Mouse (Mus musculus) lung, embryonic 14.5 days (tissue): Measurements from ENCODE around the gene Ripor2. TPM values are rescaled to one million over a fixed set of nuclear protein-coding genes. Genes with fewer than 3 reads are reported as not detected.

Experiments used
- ATAC-seq: fragments of 200-750 bp; cut with Nextera tagmentation; 2 replicates; pipeline ENCODE4 v1.8.0; 2017; ENCODE audit warnings: mild to moderate bottlenecking, moderate TSS enrichment, moderate library complexity; ENCODE audit not compliant: insufficient read depth
- DNase-seq: peaks from one replicate; pipeline ENCODE4 v3.0.0-alpha.2; 2015
- H3K27ac ChIP-seq: fragments of 300-500 bp; sonication (generic); 2 replicates; pipeline ENCODE4 v1.5.1; 2014; ENCODE audit warnings: low read depth, mild to moderate bottlenecking, moderate library complexity
- H3K27me3 ChIP-seq: fragments of 300-500 bp; sonication (generic); 2 replicates; pipeline ENCODE4 v1.6.1; 2014; ENCODE audit warnings: low read length, control low read depth; ENCODE audit not compliant: insufficient read depth
- H3K36me3 ChIP-seq: fragments of 300-500 bp; sonication (generic); 2 replicates; pipeline ENCODE4 v1.6.1; 2014; ENCODE audit warnings: control low read depth; ENCODE audit not compliant: insufficient read depth
- H3K4me1 ChIP-seq: fragments of 300-500 bp; sonication (generic); 2 replicates; pipeline ENCODE4 v1.6.1; 2014; ENCODE audit warnings: antibody characterized with exemption, control low read depth; ENCODE audit not compliant: insufficient read depth
- H3K4me2 ChIP-seq: fragments of 300-500 bp; sonication (generic); 2 replicates; pipeline ENCODE4 v1.6.1; 2014; ENCODE audit warnings: mild to moderate bottlenecking
- H3K4me3 ChIP-seq: fragments of 300-500 bp; sonication (generic); 2 replicates; pipeline ENCODE4 v1.5.1; 2014; ENCODE audit warnings: low read depth, low read length
- H3K9ac ChIP-seq: fragments of 300-500 bp; sonication (generic); 2 replicates; pipeline ENCODE4 v1.6.1; 2014
- H3K9me3 ChIP-seq: fragments of 300-500 bp; sonication (generic); 2 replicates; pipeline ENCODE4 v1.6.1; 2016; ENCODE audit warnings: low read depth, low read length, control low read depth
- CTCF ChIP-seq: IDR thresholded peaks from 2 replicates; pipeline ENCODE4 v1.5.1; 2016; ENCODE audit warnings: antibody characterized with exemption, low read depth
- whole genome bisulfite sequencing: fragments of 180-500 bp; shearing (Covaris S2); extraction: QIAGEN DNeasy Blood & Tissue Kit; methylation state at CpG from one replicate; pipeline ENCODE4 v1.1.7; 2014; 5-methylcytosine and 5-hydroxymethylcytosine counted together
- polyA plus RNA-seq: library from polyadenylated mRNA; unstranded; fragments of >200 nt; fragmentation: Nextera tagmentation; extraction: Ambion mirVana; gene quantifications from 2 replicates; pipeline ENCODE4 v1.2.1, GENCODE M21; 2014

The Ripor2 gene
- polyA plus RNA-seq, 1 experiment from 2014 or later = 5.6 TPM

- 58% methylated on average over 5 of the region's 5 CpGs for WGBS
- ATAC-seq = no peak
- no peak overlapping the region for H3K4me3 ChIP-seq
- no peaks in the 10 kb centered on the region for H3K36me3 ChIP-seq
- no peak for TF ChIP-seq CTCF
- no peaks in the 10 kb centered on the region for H3K9me3 ChIP-seq
- H3K9ac ChIP-seq = no peak overlapping the region
- H3K27me3 ChIP-seq = no peaks in the 10 kb centered on the region
- H3K4me2 ChIP-seq = no peak overlapping the region
- no peak overlapping the region for H3K27ac ChIP-seq
- H3K4me1 ChIP-seq = no peaks in the 10 kb centered on the region
- DNase-seq = peak; percentile 59
Measured at GRCm38 (mm10) chr13:24781916-24782315, 199.9 kb downstream of the Ripor2 start.

Other genes starting within 250 kb of the Ripor2 start
- gene Armh2, start 159.0 kb downstream of the Ripor2 start, polyA plus RNA-seq = 0.30 TPM in 1 of 2 replicates, not detected in the other
- 134 and 135 TPM in 2 replicates for gene Gmnn, start 179.7 kb downstream of the Ripor2 start, polyA plus RNA-seq
- 26.9 and 32.5 TPM in 2 replicates for gene BC005537, start 219.5 kb downstream of the Ripor2 start, polyA plus RNA-seq
- gene Acot13, start 249.4 kb downstream of the Ripor2 start, polyA plus RNA-seq = 61.1 and 62.3 TPM in 2 replicates
- 61.5 and 66.3 TPM in 2 replicates for gene Tdp2, start 249.5 kb downstream of the Ripor2 start, polyA plus RNA-seq